Mouse (Mus musculus) intestine, postnatal 0 days (tissue): ENCODE measurements around the gene Ifit3b. TPM values are rescaled to one million over a fixed set of nuclear protein-coding genes. Genes with fewer than 3 reads are reported as not detected.
"Not testable (repeated sequence)": the region's sequence is repeated elsewhere in the genome, so short reads cannot be mapped to it uniquely, and the experiment has no call there.

Experiments used
- ATAC-seq: fragments of 200-750 bp; cut with Nextera tagmentation; 2 replicates; pipeline ENCODE4 v1.8.0; 2017; ENCODE audit warnings: mild to moderate bottlenecking, moderate TSS enrichment, moderate library complexity
- H3K27ac ChIP-seq: fragments of 300-500 bp; sonication (generic); 2 replicates; pipeline ENCODE4 v1.5.1; 2014; ENCODE audit warnings: mild to moderate bottlenecking, low read depth, low read length, moderate library complexity
- H3K27me3 ChIP-seq: fragments of 300-500 bp; sonication (generic); replicated peaks from 2 replicates; pipeline ENCODE4 v1.6.1; 2014; ENCODE audit warnings: low read length, mixed read lengths; ENCODE audit not compliant: control insufficient read depth, insufficient read depth
- H3K36me3 ChIP-seq: fragments of 300-500 bp; sonication (generic); 2 replicates; pipeline ENCODE4 v1.6.1; 2014; ENCODE audit warnings: mild to moderate bottlenecking, moderate library complexity; ENCODE audit not compliant: control insufficient read depth, insufficient read depth
- H3K4me1 ChIP-seq: fragments of 300-500 bp; sonication (generic); replicated peaks from 2 replicates; pipeline ENCODE4 v1.6.1; 2014; ENCODE audit warnings: antibody characterized with exemption, low read length, mixed read lengths; ENCODE audit not compliant: control insufficient read depth, insufficient read depth
- H3K4me2 ChIP-seq: fragments of 300-500 bp; sonication (generic); replicated peaks from 2 replicates; pipeline ENCODE4 v1.6.1; 2014; ENCODE audit warnings: low read depth, mild to moderate bottlenecking, moderate library complexity
- H3K4me3 ChIP-seq: fragments of 300-500 bp; sonication (generic); 2 replicates; pipeline ENCODE4 v1.5.1; 2014; ENCODE audit warnings: low read depth, low read length
- H3K9ac ChIP-seq: fragments of 300-500 bp; sonication (generic); 2 replicates; pipeline ENCODE4 v1.6.1; 2014; ENCODE audit warnings: mild to moderate bottlenecking, low read depth, low read length
- H3K9me3 ChIP-seq: fragments of 300-500 bp; sonication (generic); 2 replicates; pipeline ENCODE4 v1.6.1; 2016; ENCODE audit warnings: mixed run types; ENCODE audit not compliant: control insufficient read depth
- CTCF ChIP-seq: sonication (generic); IDR thresholded peaks from 2 replicates; pipeline ENCODE4 v1.5.1; 2016; ENCODE audit warnings: low read depth, mild to moderate bottlenecking, control low read depth, antibody characterized with exemption, moderate library complexity
- WGBS: fragments of 180-500 bp; shearing (Covaris S2); extraction: QIAGEN DNeasy Blood & Tissue Kit; methylation state at CpG from one replicate; pipeline ENCODE4 v1.1.7; 2014; 5-methylcytosine and 5-hydroxymethylcytosine counted together
- polyA plus RNA-seq: library from polyadenylated mRNA; unstranded; fragments of >200 nt; fragmentation: Nextera tagmentation; extraction: Ambion mirVana; gene quantifications from 2 replicates; pipeline ENCODE4 v1.2.1, GENCODE M21; 2015

The Ifit3b gene
- polyA plus RNA-seq, 1 experiment from 2014 or later, result 2.2 TPM

DNA sequence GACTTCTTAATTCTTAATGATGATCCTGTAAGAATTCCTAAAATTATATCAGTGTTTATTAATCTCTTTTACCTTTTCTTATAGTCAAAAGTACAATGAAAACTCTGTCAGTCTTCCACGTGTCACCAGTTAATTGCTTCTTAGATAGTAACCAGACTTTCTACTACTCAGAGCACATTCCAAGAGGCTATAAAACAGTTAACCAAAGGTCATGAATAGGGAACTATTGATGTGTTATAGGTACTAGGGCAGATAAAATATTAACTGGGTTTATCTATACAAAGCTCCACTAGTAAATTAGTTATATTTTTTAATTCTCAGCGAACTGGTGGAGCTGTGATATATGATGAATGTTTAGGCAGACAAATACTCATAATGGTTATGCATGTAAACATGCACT, 19.7 kb downstream of the Ifit3b start:
- peak; percentile 78 for ATAC-seq
- Histone ChIP-seq H3K9ac (no peak overlapping the region), H3K27ac (0 out of 2 replicates have a peak overlapping the region, but pooled peaks have one; percentile 57), H3K36me3 (peaks cover 3% of the 10 kb centered on the region; the same call in 1 of the 2 replicates), H3K9me3 (no peaks in the 10 kb centered on the region), H3K27me3 (no peaks in the 10 kb centered on the region), H3K4me1 (no peaks in the 10 kb centered on the region; the same call in 1 of the 2 replicates), H3K4me3 (peak overlapping the region; percentile 39; the same call in 1 of the 2 replicates), H3K4me2 (peak overlapping the region; percentile 57; the same call in 1 of the 2 replicates)
- 30% methylated on average over 2 of the region's 2 CpGs for WGBS
- no peak for TF ChIP-seq CTCF

DNA sequence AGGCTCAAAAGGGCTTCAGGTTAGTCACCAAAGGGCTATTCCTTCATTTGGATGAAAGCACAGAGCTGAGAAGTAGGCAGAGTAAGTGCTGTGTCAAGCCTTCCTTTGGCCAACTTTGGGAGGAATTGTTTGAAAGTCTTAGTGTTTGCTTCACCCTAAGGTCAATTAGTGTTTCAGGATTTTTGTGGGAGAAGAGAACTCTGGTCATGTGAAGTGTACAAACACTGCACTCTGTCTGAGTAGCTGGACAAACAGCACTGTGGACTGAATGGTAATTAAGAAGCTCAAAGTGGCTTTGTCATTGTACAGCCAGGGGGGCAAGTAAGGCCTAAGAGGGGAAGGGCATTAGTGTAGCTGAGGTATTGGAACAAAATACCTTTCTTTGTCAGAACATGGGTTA, 23.7 kb downstream of the Ifit3b start:
- no peaks in the 10 kb centered on the region for H3K4me1 ChIP-seq
- no peak for TF ChIP-seq CTCF
- H3K36me3 ChIP-seq, result no peaks in the 10 kb centered on the region
- no peak overlapping the region for H3K27ac ChIP-seq
- H3K4me3 ChIP-seq, result no peak overlapping the region
- H3K9me3 ChIP-seq, result no peaks in the 10 kb centered on the region
- H3K27me3 ChIP-seq, result no peaks in the 10 kb centered on the region
- ATAC-seq, result no peak
- no peak overlapping the region for H3K9ac ChIP-seq
- no peak overlapping the region for H3K4me2 ChIP-seq

DNA sequence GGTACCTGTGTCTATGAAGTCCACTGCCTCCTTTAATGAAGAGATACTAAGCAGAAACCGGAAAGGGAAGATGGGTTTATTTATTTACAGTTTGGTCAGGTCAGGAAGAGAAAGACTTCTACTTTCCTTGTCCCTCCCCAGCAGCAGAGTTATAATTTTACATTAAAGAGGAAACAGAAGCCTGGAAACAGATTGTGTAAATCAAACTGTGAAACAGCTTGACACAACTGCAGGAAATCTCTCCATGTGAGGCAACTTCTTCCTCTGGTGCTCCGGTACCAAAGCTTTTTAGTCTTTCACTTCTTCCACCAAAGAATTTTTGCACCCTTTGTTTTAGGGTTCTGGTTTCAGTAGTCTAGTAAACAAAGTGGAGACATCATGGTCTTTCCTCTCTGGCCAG, 25.7 kb downstream of the Ifit3b start:
- Histone ChIP-seq H3K4me1 (no peaks in the 10 kb centered on the region), H3K27me3 (no peaks in the 10 kb centered on the region), H3K9ac (no peak overlapping the region), H3K9me3 (no peaks in the 10 kb centered on the region), H3K36me3 (no peaks in the 10 kb centered on the region), H3K27ac (no peak overlapping the region), H3K4me3 (no peak overlapping the region), H3K4me2 (no peak overlapping the region)
- 61% methylated on average over 2 of the region's 2 CpGs for WGBS
- no peak for ATAC-seq
- no peak for TF ChIP-seq CTCF

DNA sequence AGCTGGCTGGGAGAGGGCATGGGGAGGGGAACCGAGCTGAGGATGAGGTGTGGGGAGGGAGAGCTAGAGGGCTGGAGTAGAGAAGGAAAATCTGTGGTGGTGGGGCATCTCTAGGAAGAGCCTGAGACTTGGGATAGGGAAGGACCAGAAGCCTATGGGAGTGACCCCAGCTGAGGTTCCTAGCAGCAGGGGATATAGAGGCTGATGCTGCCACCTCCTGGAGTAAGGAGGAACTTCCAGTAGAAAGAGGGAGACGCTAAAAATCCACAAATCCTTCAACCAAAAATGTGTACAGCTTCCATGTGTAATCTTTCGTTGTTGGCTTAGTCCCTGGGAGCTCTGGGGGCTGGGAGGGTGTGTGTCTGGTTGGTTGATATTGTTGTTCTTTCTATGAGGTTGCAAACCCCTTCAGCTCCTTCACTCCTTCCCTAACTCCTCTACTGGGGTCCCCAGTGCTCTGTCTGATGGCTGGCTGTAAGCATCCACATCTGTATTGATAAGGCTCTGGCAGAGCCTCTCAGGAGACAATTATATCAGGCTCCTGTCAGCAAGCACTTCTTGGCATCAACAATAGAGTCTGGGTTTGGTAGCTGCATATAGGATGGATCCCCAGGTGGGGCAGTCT, 29.3 kb downstream of the Ifit3b start:
- ATAC-seq, result no peak
- no peaks in the 10 kb centered on the region for H3K36me3 ChIP-seq
- no peak overlapping the region for H3K9ac ChIP-seq
- H3K4me3 ChIP-seq, result no peak overlapping the region
- H3K27ac ChIP-seq, result no peak overlapping the region
- no peaks in the 10 kb centered on the region for H3K27me3 ChIP-seq
- no peaks in the 10 kb centered on the region for H3K9me3 ChIP-seq
- TF ChIP-seq CTCF, result peak; percentile 87
- WGBS, result 10% methylated on average over 3 of the region's 3 CpGs
- H3K4me1 ChIP-seq, result 0 out of 2 replicates have a peak, but pooled peaks cover 3% of the 10 kb centered on the region
- no peak overlapping the region for H3K4me2 ChIP-seq

DNA sequence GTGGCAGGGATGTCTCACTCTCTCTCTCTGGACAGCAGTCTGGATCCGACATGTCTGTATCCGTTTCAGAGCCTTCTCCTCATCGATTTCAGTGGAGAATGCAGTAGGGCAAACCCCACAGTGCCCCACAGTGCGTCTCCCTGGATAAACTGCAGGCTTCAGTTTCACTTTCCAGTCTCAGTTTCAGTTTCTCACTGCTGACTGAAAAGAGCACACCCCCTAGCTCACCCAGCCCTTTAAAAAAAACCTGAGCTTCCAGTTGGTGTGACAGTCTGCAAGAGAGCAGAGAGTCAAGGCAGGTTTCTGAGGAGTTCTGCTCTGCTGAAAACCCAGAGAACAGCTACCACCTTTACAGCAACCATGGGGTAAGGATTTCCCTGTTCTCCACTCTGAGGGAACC, 32.9 kb downstream of the Ifit3b start, which contains the start of the genes Ifit1bl2 and Ifit1:
Gene Ifit1bl2 (minus strand): TSS at position 121 of the 400 bp plus-strand sequence.
Gene Ifit1 (plus strand): TSS at position 249 of the 400 bp plus-strand sequence.
- Histone ChIP-seq H3K36me3 (no peaks in the 10 kb centered on the region), H3K4me3 (peak within 1 kb of the TSS; percentile 24), H3K4me2 (peak within 1 kb of the TSS; percentile 65), H3K27me3 (no peaks in the 10 kb centered on the region), H3K9ac (peak within 1 kb of the TSS; percentile 43), H3K4me1 (0 out of 2 replicates have a peak, but pooled peaks cover 3% of the 10 kb centered on the region), H3K9me3 (no peaks in the 10 kb centered on the region), H3K27ac (peak within 1 kb of the TSS; percentile 41)
- TF ChIP-seq CTCF, result 0 out of 2 replicates have a peak, but pooled peaks have one; percentile 9
- 9% methylated on average over 4 of the region's 4 CpGs for WGBS
- peak; percentile 74 for ATAC-seq

DNA sequence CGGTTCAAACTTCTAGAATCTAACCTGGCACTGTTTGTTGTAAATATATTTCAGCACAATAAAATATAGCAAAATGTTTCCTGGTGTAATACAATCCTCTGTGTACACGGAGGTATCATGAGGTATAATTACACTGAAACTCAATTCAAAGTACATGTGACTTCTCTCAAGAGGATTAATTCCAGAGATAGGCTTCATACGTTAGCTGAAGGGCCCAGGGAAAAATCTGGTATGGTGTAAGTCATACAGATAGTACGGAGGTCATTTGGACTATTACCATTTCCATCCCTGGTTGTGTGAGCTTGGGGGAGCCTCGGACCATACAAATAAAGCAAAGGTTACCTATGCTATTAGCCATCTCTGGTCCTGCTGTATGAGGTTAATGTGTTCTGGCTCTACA, 34.8 kb downstream of the Ifit3b start:
- TF ChIP-seq CTCF, result no peak
- Histone ChIP-seq H3K4me1 (0 out of 2 replicates have a peak, but pooled peaks cover 3% of the 10 kb centered on the region), H3K4me2 (peak overlapping the region; percentile 65), H3K9me3 (no peaks in the 10 kb centered on the region), H3K9ac (no peak overlapping the region), H3K4me3 (peak overlapping the region; percentile 24; the same call in 1 of the 2 replicates), H3K27ac (no peak overlapping the region), H3K27me3 (no peaks in the 10 kb centered on the region), H3K36me3 (no peaks in the 10 kb centered on the region)
- peak; percentile 14; the same call in 1 of the 2 replicates for ATAC-seq
- WGBS, result 39% methylated on average over 5 of the region's 5 CpGs

DNA sequence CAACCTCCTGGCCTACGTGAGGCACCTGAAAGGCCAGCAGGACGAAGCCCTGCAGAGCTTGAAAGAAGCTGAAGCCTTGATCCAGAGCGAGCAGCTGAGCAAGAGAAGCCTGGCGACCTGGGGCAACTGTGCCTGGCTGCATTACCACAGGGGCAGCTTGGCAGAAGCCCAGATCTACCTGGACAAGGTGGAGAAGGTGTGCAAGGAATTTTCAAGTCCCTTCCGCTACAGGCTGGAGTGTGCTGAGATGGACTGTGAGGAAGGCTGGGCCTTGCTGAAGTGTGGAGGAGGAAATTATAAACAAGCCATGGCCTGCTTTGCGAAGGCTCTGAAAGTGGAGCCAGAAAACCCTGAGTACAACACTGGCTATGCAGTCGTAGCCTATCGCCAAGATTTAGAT, 39.9 kb downstream of the Ifit3b start:
- WGBS, result 82% methylated on average over 6 of the region's 8 CpGs
- H3K36me3 ChIP-seq, H3K4me1 ChIP-seq, H3K9ac ChIP-seq, H3K9me3 ChIP-seq, H3K27me3 ChIP-seq, H3K4me2 ChIP-seq, H3K27ac ChIP-seq, H3K4me3 ChIP-seq, ATAC-seq: not testable (repeated sequence)
